Mouse (Mus musculus) E14TG2a.4 (cell line): ENCODE measurements around the gene Tmem156.

Experiments
- CTCF ChIP-seq: conservative IDR thresholded peaks from 2 replicates; pipeline ENCODE4 v1.5.1; 2014; ENCODE audit warnings: low read length
- NANOG ChIP-seq: IDR thresholded peaks from 2 replicates; pipeline ENCODE4 v1.6.1; 2014; ENCODE audit warnings: borderline replicate concordance, low read length, mixed read lengths
- POU5F1 ChIP-seq: IDR thresholded peaks from 2 replicates; pipeline ENCODE4 v1.6.1; 2014; ENCODE audit warnings: low read length, borderline replicate concordance

DNA sequence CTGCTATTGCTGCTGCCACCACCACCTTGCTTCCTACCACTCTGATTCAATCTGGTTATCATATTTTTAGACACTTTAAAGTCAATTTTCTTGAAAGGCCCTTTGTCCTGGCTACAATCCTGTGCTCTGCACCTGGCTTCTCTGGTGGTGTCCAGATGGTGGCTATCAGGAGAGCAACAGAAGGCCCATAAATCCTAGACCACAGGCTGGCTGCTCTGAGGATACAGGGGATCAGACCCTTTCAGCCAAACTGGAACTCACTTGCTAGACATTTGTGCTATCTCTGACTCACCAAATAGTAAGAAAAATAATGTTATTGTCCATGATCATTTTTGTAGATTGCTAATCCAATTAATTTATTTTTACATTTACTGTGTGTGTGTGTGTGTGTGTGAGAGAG is 1.8 kb upstream of the Tmem156 start:
- TF ChIP-seq CTCF (no peak), NANOG (no peak), POU5F1 (no peak)
